Mouse (Mus musculus) midbrain, embryonic 14.5 days (tissue): ENCODE results near the gene 4921517D22Rik. TPM values are rescaled to one million over a fixed set of nuclear protein-coding genes. Genes with fewer than 3 reads are reported as not detected.

ENCODE experiments used
- ATAC-seq: fragments of 200-750 bp; cut with Nextera tagmentation; 2 replicates; pipeline ENCODE4 v1.8.0; 2017; ENCODE audit warnings: moderate number of reproducible peaks, moderate library complexity; ENCODE audit not compliant: low FRiP score, low TSS enrichment
- DNase-seq: peaks from one replicate; pipeline ENCODE4 v3.0.0-alpha.2; 2015
- H3K27ac ChIP-seq: fragments of 300-500 bp; sonication (generic); replicated peaks from 2 replicates; pipeline ENCODE4 v1.5.1; 2014; ENCODE audit warnings: mild to moderate bottlenecking, low read depth, low read length, moderate library complexity
- H3K27me3 ChIP-seq: fragments of 300-500 bp; sonication (generic); 2 replicates; pipeline ENCODE4 v1.6.1; 2014; ENCODE audit warnings: low read length, control low read depth, mixed read lengths; ENCODE audit not compliant: control insufficient read depth, insufficient read depth
- H3K36me3 ChIP-seq: fragments of 300-500 bp; sonication (generic); 2 replicates; pipeline ENCODE4 v1.6.1; 2014; ENCODE audit warnings: low read length, control low read depth; ENCODE audit not compliant: control insufficient read depth, insufficient read depth
- H3K4me1 ChIP-seq: fragments of 300-500 bp; sonication (generic); 2 replicates; pipeline ENCODE4 v1.6.1; 2014; ENCODE audit warnings: mild to moderate bottlenecking, antibody characterized with exemption, low read length, control low read depth; ENCODE audit not compliant: control insufficient read depth, insufficient read depth
- H3K4me2 ChIP-seq: fragments of 300-500 bp; sonication (generic); 2 replicates; pipeline ENCODE4 v1.6.1; 2014; ENCODE audit warnings: mild to moderate bottlenecking, low read length, moderate library complexity
- H3K4me3 ChIP-seq: fragments of 300-500 bp; sonication (generic); replicated peaks from 2 replicates; pipeline ENCODE4 v1.5.1; 2014; ENCODE audit warnings: low read depth, low read length
- H3K9ac ChIP-seq: fragments of 300-500 bp; sonication (generic); replicated peaks from 2 replicates; pipeline ENCODE4 v1.6.1; 2014; ENCODE audit warnings: mild to moderate bottlenecking, low read length, moderate library complexity
- H3K9me3 ChIP-seq: fragments of 300-500 bp; sonication (generic); 2 replicates; pipeline ENCODE4 v1.6.1; 2016; ENCODE audit warnings: low read length, control low read depth, mixed read lengths; ENCODE audit not compliant: control insufficient read depth
- WGBS: fragments of 180-500 bp; shearing (Covaris S2); extraction: QIAGEN DNeasy Blood & Tissue Kit; methylation state at CpG from one replicate; pipeline ENCODE4 v1.1.7; 2014; 5-methylcytosine and 5-hydroxymethylcytosine counted together
- polyA plus RNA-seq: library from polyadenylated mRNA; unstranded; fragments of >200 nt; fragmentation: Nextera tagmentation; extraction: Ambion mirVana; gene quantifications from 2 replicates; pipeline ENCODE4 v1.2.1, GENCODE M21; 2014

Gene 4921517D22Rik
- polyA plus RNA-seq, 1 experiment from 2014 or later, result not detected

DNA sequence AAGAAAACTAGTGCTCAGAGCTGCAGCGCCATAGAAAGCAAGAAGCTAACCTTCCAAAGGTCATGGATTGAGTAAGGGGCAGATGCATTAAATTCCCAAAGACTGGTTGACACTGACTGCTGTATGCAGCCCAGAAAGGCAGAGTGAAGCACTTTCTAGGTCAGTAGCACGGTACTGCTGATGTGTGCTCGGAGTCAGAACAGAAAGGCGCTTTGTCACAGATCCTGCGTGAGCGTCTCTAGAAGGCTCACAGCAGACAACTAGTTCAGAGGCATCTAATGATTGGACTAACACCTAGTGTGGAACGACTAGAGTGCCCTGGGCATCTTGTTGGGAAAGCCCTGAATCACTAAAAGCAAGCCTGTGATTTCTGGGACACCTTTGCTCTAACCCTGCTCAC, 56.1 kb downstream of the 4921517D22Rik start:
- no peak overlapping the region for H3K4me2 ChIP-seq
- WGBS, result 96% methylated on average over 7 of the region's 7 CpGs
- H3K4me3 ChIP-seq, result no peak overlapping the region
- H3K9ac ChIP-seq, result no peak overlapping the region
- ATAC-seq, result no peak
- no peaks in the 10 kb centered on the region for H3K9me3 ChIP-seq
- no peak for DNase-seq
- no peaks in the 10 kb centered on the region for H3K4me1 ChIP-seq
- H3K36me3 ChIP-seq, result peaks cover 90% of the 10 kb centered on the region
- no peak overlapping the region for H3K27ac ChIP-seq
- H3K27me3 ChIP-seq, result no peaks in the 10 kb centered on the region

Other genes starting within 250 kb of the 4921517D22Rik start
- gene Agtpbp1, start 108.9 kb downstream of the 4921517D22Rik start, polyA plus RNA-seq, result 82.6 and 84.2 TPM in 2 replicates
- gene Naa35, start 108.8 kb downstream of the 4921517D22Rik start, polyA plus RNA-seq, result 153 and 173 TPM in 2 replicates
- 27.5 and 46.0 TPM in 2 replicates for gene Golm1, start 18.3 kb downstream of the 4921517D22Rik start, polyA plus RNA-seq
- 0.19 TPM in 1 of 2 replicates, not detected in the other for gene Spata31d1a, start 16.2 kb upstream of the 4921517D22Rik start, polyA plus RNA-seq
- not detected in 2 replicates for gene Spata31d1b, start 18.2 kb upstream of the 4921517D22Rik start, polyA plus RNA-seq
- not detected in 2 replicates for gene Spata31d1d, start 37.6 kb upstream of the 4921517D22Rik start, polyA plus RNA-seq
- gene 1700014D04Rik, start 52.6 kb upstream of the 4921517D22Rik start, polyA plus RNA-seq, result 0.07 and 0.30 TPM in 2 replicates
- gene Isca1, start 75.7 kb upstream of the 4921517D22Rik start, polyA plus RNA-seq, result 171 and 194 TPM in 2 replicates
- not detected in 2 replicates for gene Gm49354, start 88.1 kb upstream of the 4921517D22Rik start, polyA plus RNA-seq
- gene Tut7, start 129.0 kb upstream of the 4921517D22Rik start, polyA plus RNA-seq, result 34.3 and 50.4 TPM in 2 replicates